ENCODE assay signal across 18 mouse cellular contexts in the genomic region with DNA sequence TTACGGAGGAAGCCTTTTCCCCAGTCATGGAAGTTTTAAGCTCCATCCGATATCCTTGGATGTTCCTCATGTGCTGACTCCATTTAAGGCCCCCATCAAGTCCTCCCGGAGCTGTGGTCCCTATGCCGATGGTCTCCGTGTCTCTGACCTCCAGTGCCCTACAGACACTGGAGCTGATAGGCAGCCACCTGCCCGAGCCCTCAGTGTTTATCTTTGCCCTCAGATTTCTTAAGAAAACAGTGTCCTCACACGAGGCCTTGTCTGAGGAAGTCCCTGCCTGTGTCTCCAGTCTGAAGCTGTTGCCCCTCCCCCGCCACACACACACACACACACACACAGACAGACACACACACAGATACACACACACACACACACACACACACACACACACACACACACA. TPM values are rescaled to one million over a fixed set of nuclear protein-coding genes. Genes with fewer than 3 reads are reported as not detected.
DNase-seq lines count a peak whose midpoint lies in the region; ATAC-seq lines count a peak whose summit lies in the region.
"Had no signal": no experiment of that assay in that cellular context is flagged by ENCODE, and none has a peak within 500 bp of the region (broad histone marks: within the 10 kb centered on the region; RNA-seq: fewer than 3 reads in every experiment).

No protein-coding gene starts in this region.

- no peaks in the 10 kb centered on the region for H3K27me3 ChIP-seq in hindbrain, embryonic 10.5 days (ENCODE audit: insufficient read depth, poor library complexity, severe bottlenecking)
- H3K27me3 ChIP-seq in hindbrain, embryonic 16.5 days (replicated peaks; ENCODE audit: control insufficient read depth, insufficient read depth, low read length) = no peaks in the 10 kb centered on the region
- H3K27me3 ChIP-seq in liver, embryonic 12.5 days (replicated peaks) = no peaks in the 10 kb centered on the region
- no peaks in the 10 kb centered on the region for H3K27me3 ChIP-seq in embryonic facial prominence, embryonic 13.5 days
- H3K27me3 ChIP-seq: liver, embryonic 15.5 days; midbrain, embryonic 15.5 days had no signal

- peaks cover 26% of the 10 kb centered on the region for H3K4me1 ChIP-seq in hindbrain, embryonic 10.5 days (replicated peaks)
- H3K4me1 ChIP-seq in hindbrain, embryonic 16.5 days (ENCODE audit: control insufficient read depth, insufficient read depth, low read depth, low read length) = 0 out of 2 replicates have a peak, but pooled peaks cover 3% of the 10 kb centered on the region
- peaks cover 59% of the 10 kb centered on the region for H3K4me1 ChIP-seq in liver, embryonic 12.5 days
- H3K4me1 ChIP-seq in embryonic facial prominence, embryonic 13.5 days = peaks cover 22% of the 10 kb centered on the region

- no peak overlapping the region for H3K9ac ChIP-seq in hindbrain, embryonic 16.5 days (ENCODE audit: low read depth, low read length)
- no peak overlapping the region for H3K9ac ChIP-seq in liver, embryonic 12.5 days
- no peak overlapping the region for H3K9ac ChIP-seq in embryonic facial prominence, embryonic 13.5 days
- H3K9ac ChIP-seq: liver, embryonic 15.5 days; midbrain, embryonic 15.5 days had no signal

- H3K27ac ChIP-seq in hindbrain, embryonic 10.5 days = peak overlapping the region; percentile 50
- H3K27ac ChIP-seq in hindbrain, embryonic 16.5 days (ENCODE audit: low read depth, low read length) = no peak overlapping the region
- H3K27ac ChIP-seq in liver, embryonic 12.5 days = peak overlapping the region; percentile 11; the same call in 1 of the 2 replicates
- peak overlapping the region; percentile 56; the same call in 1 of the 2 replicates for H3K27ac ChIP-seq in embryonic facial prominence, embryonic 13.5 days
- H3K27ac ChIP-seq: midbrain, embryonic 15.5 days; stomach, postnatal 0 days had no signal

- H3K9me3 ChIP-seq in hindbrain, embryonic 10.5 days = no peaks in the 10 kb centered on the region
- no peaks in the 10 kb centered on the region for H3K9me3 ChIP-seq in hindbrain, embryonic 16.5 days (ENCODE audit: control insufficient read depth, low read length)
- H3K9me3 ChIP-seq in liver, embryonic 12.5 days (replicated peaks) = no peaks in the 10 kb centered on the region
- no peaks in the 10 kb centered on the region for H3K9me3 ChIP-seq in embryonic facial prominence, embryonic 13.5 days
- H3K9me3 ChIP-seq: liver, embryonic 15.5 days; midbrain, embryonic 15.5 days had no signal

- no peak for ATAC-seq in hindbrain, embryonic 16.5 days
- no peak for ATAC-seq in liver, embryonic 12.5 days
- no peak for ATAC-seq in embryonic facial prominence, embryonic 13.5 days (ENCODE audit: insufficient number of reproducible peaks, insufficient read depth, low FRiP score, low TSS enrichment, low read depth)
- 0 out of 2 replicates have a peak, but pooled peaks have one; percentile 46 for ATAC-seq in megakaryocyte progenitor cell, adult 5-6 weeks (replicated peaks; ENCODE audit: poor library complexity)
- ATAC-seq: midbrain, embryonic 15.5 days had no signal

- peaks cover 41% of the 10 kb centered on the region for H3K36me3 ChIP-seq in hindbrain, embryonic 10.5 days
- H3K36me3 ChIP-seq in hindbrain, embryonic 16.5 days (ENCODE audit: control insufficient read depth, insufficient read depth, low read length) = no peaks in the 10 kb centered on the region
- H3K36me3 ChIP-seq in liver, embryonic 12.5 days = no peaks in the 10 kb centered on the region; the same call in 1 of the 2 replicates
- no peaks in the 10 kb centered on the region for H3K36me3 ChIP-seq in embryonic facial prominence, embryonic 13.5 days
- H3K36me3 ChIP-seq: G1E; liver, embryonic 15.5 days; midbrain, embryonic 15.5 days had no signal

- DNase-seq in hindbrain, embryonic 10.5 days (ENCODE audit: low spot score) = no peak
- DNase-seq in liver = no peak
- no peak for DNase-seq in testis, postnatal 14 days (ENCODE audit: low spot score)
- no peak for DNase-seq in retina, postnatal 1 day
- DNase-seq: adrenal gland, adult 8-10 months; cerebellum, adult 2 months; kidney, adult 8-10 months; lung, postnatal 14 days; right cerebral cortex, postnatal 14 days; thymus, postnatal 36 days had no signal

- H3K4me3 ChIP-seq in hindbrain, embryonic 10.5 days = no peak overlapping the region
- no peak overlapping the region for H3K4me3 ChIP-seq in hindbrain, embryonic 16.5 days (ENCODE audit: low read length)
- no peak overlapping the region for H3K4me3 ChIP-seq in liver, embryonic 12.5 days
- H3K4me3 ChIP-seq in embryonic facial prominence, embryonic 13.5 days = no peak overlapping the region
- H3K4me3 ChIP-seq: liver, embryonic 15.5 days; midbrain, embryonic 15.5 days had no signal

- H3K4me2 ChIP-seq in hindbrain, embryonic 16.5 days (ENCODE audit: low read length) = no peak overlapping the region
- H3K4me2 ChIP-seq in liver, embryonic 12.5 days = no peak overlapping the region
- no peak overlapping the region for H3K4me2 ChIP-seq in embryonic facial prominence, embryonic 13.5 days
- H3K4me2 ChIP-seq: liver, embryonic 15.5 days; midbrain, embryonic 15.5 days had no signal

- WGBS in hindbrain, embryonic 10.5 days = 59% methylated on average over 8 of the region's 8 CpGs
- 74% methylated on average over 8 of the region's 8 CpGs for WGBS in hindbrain, embryonic 16.5 days
- 34% methylated on average over 8 of the region's 8 CpGs for WGBS in liver, embryonic 12.5 days (ENCODE audit: insufficient replicate concordance)
- 46% methylated on average over 8 of the region's 8 CpGs for WGBS in embryonic facial prominence, embryonic 13.5 days

RNA-seq across cellular contexts. Expression of gene Lrrc8d, which starts 55.0 kb away (rescaled TPM):
- polyA plus RNA-seq in hindbrain, embryonic 10.5 days (2016; fragmentation: Nextera tagmentation; extraction: Ambion mirVana) = 20.9 and 24.4 TPM in 2 replicates
- 19.1 and 33.1 TPM in 2 replicates for polyA plus RNA-seq in hindbrain, embryonic 16.5 days (2015; fragmentation: Nextera tagmentation; extraction: Ambion mirVana)
- polyA plus RNA-seq in liver, embryonic 12.5 days (2016; fragmentation: Nextera tagmentation; extraction: Ambion mirVana) = 14.5 and 15.4 TPM in 2 replicates
- polyA plus RNA-seq in embryonic facial prominence, embryonic 13.5 days (2015; fragmentation: Nextera tagmentation; extraction: Ambion mirVana) = 19.4 and 20.1 TPM in 2 replicates
- 40.7 and 44.9 TPM in 2 replicates for total RNA-seq in megakaryocyte progenitor cell, adult 5-6 weeks (2015)
- 14.2 and 15.6 TPM in 2 replicates for total RNA-seq in megakaryocyte progenitor cell, adult 5-6 weeks (2017)
- polyA plus RNA-seq: G1E had no signal
